Mouse (Mus musculus) left cerebral cortex, adult 2 months (tissue): ENCODE measurements around the gene Cxcr4. TPM values are rescaled to one million over a fixed set of nuclear protein-coding genes. Genes with fewer than 3 reads are reported as not detected.
"Not testable (repeated sequence)": the region's sequence is repeated elsewhere in the genome, so short reads cannot be mapped to it uniquely, and the experiment has no call there.

Experiments used
- DNase-seq, 2 experiments: peaks; one replicate each; pipeline ENCODE4 v3.0.0; 2021 to 2022; ENCODE audit warnings: low spot score in 2 of 2, mixed read lengths in 1 of 2; ENCODE audit errors: extremely low spot score in 1 of 2
- H3K27ac ChIP-seq: fragments of 200-600 bp; 2 replicates; pipeline ENCODE4 v1.8.1; 2022
- H3K4me3 ChIP-seq: fragments of 200-600 bp; 2 replicates; pipeline ENCODE4 v1.8.1; 2022
- CTCF ChIP-seq: fragments of 200-600 bp; IDR thresholded peaks from 2 replicates; pipeline ENCODE4 v1.8.1; 2022; ENCODE audit warnings: antibody characterized with exemption, mild to moderate bottlenecking, moderate library complexity
- intact Hi-C: fragments of 180-260 bp; cut with DNase I; formaldehyde crosslinking; loops from one replicate; pipeline ENCODE4 v1.15.1; 2025
- total RNA-seq, 2 experiments: library from RNA; stranded (reverse); gene quantifications; 2 replicates each; pipeline ENCODE4 v1.2.3; 2021

Cxcr4 gene
- total RNA-seq, 2 experiments from 2014 or later = 1.2 to 2.4 TPM

GRCm38 (mm10) chr1:128585396-128586161 lies 6.5 kb downstream of the Cxcr4 start:
- H3K27ac ChIP-seq = no peak overlapping the region
- no peak for DNase-seq
- no peak for TF ChIP-seq CTCF
- no peak overlapping the region for H3K4me3 ChIP-seq
- intact Hi-C loops = no loop called here

- H3K27ac ChIP-seq, DNase-seq, H3K4me3 ChIP-seq, intact Hi-C loops: not testable (repeated sequence)
Observed at GRCm38 (mm10) chr1:128584716-128585115, 7.4 kb downstream of the Cxcr4 start.

- Histone ChIP-seq H3K4me3 (no peak overlapping the region), H3K27ac (no peak overlapping the region)
- DNase-seq = no peak
- no peak for TF ChIP-seq CTCF
- intact Hi-C loops = no loop called here
Observed at GRCm38 (mm10) chr1:128583279-128583872, 8.7 kb downstream of the Cxcr4 start.

GRCm38 (mm10) chr1:128580321-128580720 lies 11.8 kb downstream of the Cxcr4 start:
- Histone ChIP-seq H3K4me3 (no peak overlapping the region), H3K27ac (no peak overlapping the region)
- DNase-seq = no peak
- TF ChIP-seq CTCF = no peak
- intact Hi-C loops = no loop called here

- intact Hi-C loops = no loop called here
- no peak overlapping the region for H3K4me3 ChIP-seq
- no peak for DNase-seq
- TF ChIP-seq CTCF = no peak
- no peak overlapping the region for H3K27ac ChIP-seq
Observed at GRCm38 (mm10) chr1:128578454-128578853, 13.6 kb downstream of the Cxcr4 start.

GRCm38 (mm10) chr1:128575096-128575495 lies 17.0 kb downstream of the Cxcr4 start:
- Histone ChIP-seq H3K4me3 (no peak overlapping the region), H3K27ac (no peak overlapping the region)
- no peak for TF ChIP-seq CTCF
- intact Hi-C loops = no loop called here
- DNase-seq = no peak

GRCm38 (mm10) chr1:128571033-128571432 lies 21.1 kb downstream of the Cxcr4 start:
- intact Hi-C loops = no loop called here
- TF ChIP-seq CTCF = no peak
- Histone ChIP-seq H3K4me3 (no peak overlapping the region), H3K27ac (no peak overlapping the region)
- no peak for DNase-seq

- DNase-seq = no peak
- Histone ChIP-seq H3K4me3 (no peak overlapping the region), H3K27ac (no peak overlapping the region)
- TF ChIP-seq CTCF = no peak
- intact Hi-C loops = no loop called here
Observed at GRCm38 (mm10) chr1:128569992-128570648, 22.0 kb downstream of the Cxcr4 start.

- H3K27ac ChIP-seq = no peak overlapping the region
- no peak for TF ChIP-seq CTCF
- intact Hi-C loops = no loop called here
- DNase-seq = no peak
- H3K4me3 ChIP-seq = no peak overlapping the region
Observed at GRCm38 (mm10) chr1:128567224-128568197, 24.6 kb downstream of the Cxcr4 start.

- no peak overlapping the region for H3K27ac ChIP-seq
- H3K4me3 ChIP-seq = no peak overlapping the region
- DNase-seq = no peak
- TF ChIP-seq CTCF = no peak
- intact Hi-C loops = no loop called here
Observed at GRCm38 (mm10) chr1:128563905-128564304, 28.2 kb downstream of the Cxcr4 start.

- TF ChIP-seq CTCF = no peak; the same call in none of the 2 replicates
- Histone ChIP-seq H3K27ac (no peak overlapping the region), H3K4me3 (no peak overlapping the region)
- intact Hi-C loops = no loop called here
- no peak for DNase-seq
Observed at GRCm38 (mm10) chr1:128561325-128561874, 30.7 kb downstream of the Cxcr4 start.
